Mouse (Mus musculus) v-Abl transformed pro-B cells (cell line): ENCODE measurements around the gene Cdc42bpa.

Experiments used
- in situ Hi-C, 2 experiments: fragments of 400-800 bp; cut with MboI; formaldehyde crosslinking; loops; one replicate each; pipeline ENCODE4 v1.15.1; 2025; ENCODE audit not compliant: unreplicated experiment in 2 of 2

The Cdc42bpa gene

DNA sequence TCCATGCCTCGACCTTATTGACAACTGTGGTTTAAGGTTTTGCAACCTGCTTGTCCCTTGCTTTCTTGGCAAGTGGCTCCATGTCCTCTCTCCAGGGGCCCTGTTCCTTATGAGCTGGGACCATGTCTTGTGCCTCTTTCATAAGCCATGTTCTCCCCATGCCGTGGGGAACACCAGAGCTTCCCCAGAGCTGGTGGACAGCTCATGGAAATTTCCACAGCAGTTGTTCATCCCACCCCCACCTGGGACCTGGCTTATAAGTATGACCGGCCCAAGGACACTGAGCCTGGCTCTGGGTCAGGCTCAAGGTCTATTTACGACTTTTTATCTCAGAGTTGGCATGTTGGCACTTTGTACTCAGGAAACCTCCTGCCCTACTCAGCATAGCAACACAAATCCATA lies 249.8 kb downstream of the Cdc42bpa start:
- in situ Hi-C loops = loop anchor here (5.0 to 25.0 kb wide), 4 partner anchors 33 to 698 kb away; partner anchors contain the start of gene Smyd3 (in 1 of the 2)

DNA sequence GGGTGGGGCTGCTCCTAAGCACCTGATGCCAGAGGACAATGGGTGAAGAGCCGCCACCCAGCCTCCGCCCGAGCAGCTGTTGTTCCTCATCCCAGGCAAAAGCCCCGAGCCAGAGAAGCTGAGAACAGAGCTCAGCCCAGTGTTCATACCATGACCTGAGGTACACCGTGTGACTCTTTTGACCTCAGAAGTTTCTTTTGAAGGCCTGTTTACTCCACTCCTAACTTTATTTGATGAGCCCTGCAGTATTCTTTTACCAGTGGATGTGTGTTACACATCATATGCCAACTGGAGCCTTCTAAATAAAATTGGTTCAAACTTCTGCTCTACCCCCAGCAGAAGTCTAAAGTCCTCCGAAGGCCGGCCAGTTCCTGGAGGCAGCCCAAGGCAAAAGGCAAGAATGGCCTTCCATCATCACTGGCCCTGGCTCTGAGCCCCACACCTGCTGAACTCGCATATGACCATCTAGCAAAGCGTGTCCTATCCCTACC lies 250.6 kb downstream of the Cdc42bpa start:
- in situ Hi-C loops = loop anchor here (5.0 to 25.0 kb wide), 4 partner anchors 34 to 699 kb away; partner anchors contain the start of gene Smyd3 (in 1 of the 2)

DNA sequence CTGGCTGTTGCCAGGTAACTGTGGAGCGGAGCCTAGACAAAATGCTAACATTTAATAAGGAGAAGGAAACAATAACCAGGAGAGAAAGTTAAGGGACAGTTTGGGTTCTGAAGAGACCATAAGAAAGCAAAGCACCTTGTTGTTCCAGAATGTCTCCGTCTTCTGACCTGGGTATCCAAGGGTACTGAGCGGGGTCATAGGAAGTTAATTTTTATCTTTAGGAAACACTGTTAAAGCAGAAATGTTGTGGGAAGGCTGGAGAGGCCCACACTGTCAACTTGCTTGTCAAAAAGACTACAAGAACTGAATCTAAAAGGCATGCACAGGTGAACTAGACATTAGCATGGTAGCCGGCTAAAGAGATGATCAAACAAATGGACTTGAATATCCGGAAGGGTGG lies 252.6 kb downstream of the Cdc42bpa start:
- in situ Hi-C loops = loop anchor here (5.0 to 25.0 kb wide), 4 partner anchors 36 to 701 kb away; partner anchors contain the start of gene Smyd3 (in 1 of the 2)

DNA sequence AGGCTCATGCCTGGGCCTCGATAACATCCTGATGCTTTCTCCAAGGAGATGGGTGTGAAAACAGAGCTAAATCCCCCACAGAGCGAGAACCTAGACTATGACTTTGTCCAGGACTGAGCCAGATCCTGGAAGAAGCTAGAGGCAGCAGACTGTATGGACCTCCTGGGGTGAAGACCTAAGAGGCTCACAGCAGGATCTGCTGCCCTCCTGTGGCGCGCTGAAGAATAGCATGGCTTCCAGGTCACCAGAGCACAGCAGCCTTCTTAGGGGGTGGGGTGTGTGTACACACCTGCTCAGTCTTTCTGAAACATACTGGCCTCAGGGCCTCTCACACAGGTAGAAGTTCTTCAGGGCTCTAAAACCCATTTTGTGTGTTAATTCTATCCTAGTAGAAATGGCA lies 254.8 kb downstream of the Cdc42bpa start:
- in situ Hi-C loops = loop anchor here (5.0 to 25.0 kb wide), 5 partner anchors 33 to 703 kb away; partner anchors contain the start of gene Smyd3 (in 1 of the 2)
